Mouse (Mus musculus): ENCODE measurements at regions not wholly inside any gene's neighbourhood (a gene's known extent, or its start where the extent isn't known, plus 50 kb on each side); places are given as distances from the start of the nearest gene placed in this dataset.

- no peak for DNase-seq (ENCODE audit: low read depth, low spot score)
- H3K27me3 ChIP-seq (ENCODE audit: control insufficient read depth in 1 of 2, insufficient read depth in 2 of 2, low read length in 2 of 2): no peaks in the 10 kb centered on the region
- H3K4me3 ChIP-seq (ENCODE audit: control insufficient read depth in 1 of 2, insufficient read depth in 1 of 2, low read depth in 2 of 2, low read length in 2 of 2): no peak overlapping the region
- no peak overlapping the region for H3K27ac ChIP-seq (ENCODE audit: control insufficient read depth, low read depth, low read length)
- TF ChIP-seq E2F4 (IDR thresholded peaks at IDR 0.05; ENCODE audit: borderline replicate concordance, low read depth, low read length) (no peak), EP300 (IDR thresholded peaks at IDR 0.05; ENCODE audit: low read depth in 1 of 2, low read length in 2 of 2) (no peak), RAD21 (IDR thresholded peaks at IDR 0.05; ENCODE audit: low read depth, low read length) (no peak), ZKSCAN1 (IDR thresholded peaks at IDR 0.05; ENCODE audit: low read depth, low read length) (no peak), GABPA (IDR thresholded peaks at IDR 0.05; ENCODE audit: low read depth, low read length) (no peak), SMC3 (IDR thresholded peaks at IDR 0.05; ENCODE audit: low read depth, low read length) (no peak), KAT2A (conservative IDR thresholded peaks at IDR 0.05; ENCODE audit: low read depth, low read length) (no peak), ZNF384 (IDR thresholded peaks at IDR 0.05; ENCODE audit: low read depth, low read length) (no peak), MAX (IDR thresholded peaks at IDR 0.05; ENCODE audit: low read length) (no peak)
- no peaks in the 10 kb centered on the region for H3K36me3 ChIP-seq (ENCODE audit: control insufficient read depth in 1 of 2, insufficient read depth in 2 of 2, low read length in 2 of 2)
- no peak overlapping the region for H3K9ac ChIP-seq (ENCODE audit: control insufficient read depth, low read depth, low read length, poor library complexity, severe bottlenecking)
- H3K9me3 ChIP-seq (replicated peaks; ENCODE audit: insufficient read depth, low read length): no peaks in the 10 kb centered on the region
- H3K4me1 ChIP-seq (ENCODE audit: control insufficient read depth in 1 of 2, insufficient read depth in 2 of 2, low read length in 2 of 2): no peaks in the 10 kb centered on the region
- no peaks in the 10 kb centered on the region for H3K79me2 ChIP-seq (ENCODE audit: control insufficient read depth, insufficient read depth, low read length, poor library complexity)
Measured at GRCm38 (mm10) chr9:111993844-111994243, 241.9 kb downstream of the Arpp21 start.

- no peak for TF ChIP-seq RCOR1 (IDR thresholded peaks at IDR 0.05; ENCODE audit: low read depth, low read length)
- no peak for TF ChIP-seq CTCF (IDR thresholded peaks at IDR 0.05 in 2 of 3, conservative IDR thresholded peaks at IDR 0.05 in 1 of 3; ENCODE audit: control insufficient read depth in 1 of 3, insufficient read depth in 1 of 3, low read depth in 2 of 3, low read length in 3 of 3, poor library complexity in 1 of 3, severe bottlenecking in 1 of 3)
- TF ChIP-seq KAT2A (conservative IDR thresholded peaks at IDR 0.05; ENCODE audit: low read depth, low read length): no peak
- TF ChIP-seq MEF2A (IDR thresholded peaks at IDR 0.05; ENCODE audit: extremely low read depth, insufficient replicate concordance, low read depth, low read length, poor library complexity, severe bottlenecking): no peak
- Histone ChIP-seq H3K27ac (ENCODE audit: control insufficient read depth, low read depth, low read length) (no peak overlapping the region), H3K9ac (ENCODE audit: control insufficient read depth, low read depth, low read length, poor library complexity, severe bottlenecking) (no peak overlapping the region), H3K79me2 (ENCODE audit: control insufficient read depth, insufficient read depth, low read length, poor library complexity) (no peaks in the 10 kb centered on the region), H3K9me3 (replicated peaks; ENCODE audit: insufficient read depth, low read length) (no peaks in the 10 kb centered on the region), H3K4me1 (ENCODE audit: control insufficient read depth in 1 of 2, insufficient read depth in 2 of 2, low read length in 2 of 2) (no peaks in the 10 kb centered on the region), H3K36me3 (ENCODE audit: control insufficient read depth in 1 of 2, insufficient read depth in 2 of 2, low read length in 2 of 2) (no peaks in the 10 kb centered on the region), H3K4me3 (ENCODE audit: control insufficient read depth in 1 of 2, insufficient read depth in 1 of 2, low read depth in 2 of 2, low read length in 2 of 2) (no peak overlapping the region), H3K27me3 (ENCODE audit: control insufficient read depth in 1 of 2, insufficient read depth in 2 of 2, low read length in 2 of 2) (no peaks in the 10 kb centered on the region)
- peak; percentile 11 for DNase-seq (ENCODE audit: low read depth, low spot score)
Measured at GRCm38 (mm10) chr9:111990060-111990459, 245.7 kb downstream of the Arpp21 start.

GRCm38 (mm10) chr9:111963405-111964037, 272.2 kb downstream of the Arpp21 start:
- TF ChIP-seq ZC3H11A (IDR thresholded peaks at IDR 0.05; ENCODE audit: low read depth, low read length) (no peak), CHD1 (IDR thresholded peaks at IDR 0.05; ENCODE audit: low read depth, low read length) (no peak), TBP (IDR thresholded peaks at IDR 0.05; ENCODE audit: low read depth, low read length) (no peak), CHD2 (IDR thresholded peaks at IDR 0.05; ENCODE audit: low read length) (no peak), EP300 (IDR thresholded peaks at IDR 0.05; ENCODE audit: low read depth in 1 of 2, low read length in 2 of 2) (no peak), HCFC1 (IDR thresholded peaks at IDR 0.05; ENCODE audit: low read depth, low read length) (no peak), E2F4 (IDR thresholded peaks at IDR 0.05; ENCODE audit: borderline replicate concordance, low read depth, low read length) (no peak), RCOR1 (IDR thresholded peaks at IDR 0.05; ENCODE audit: low read depth, low read length) (no peak), MYC (IDR thresholded peaks at IDR 0.05; ENCODE audit: low read depth, low read length) (no peak), MYB (IDR thresholded peaks at IDR 0.05; ENCODE audit: low read depth, low read length) (no peak), UBTF (IDR thresholded peaks at IDR 0.05; ENCODE audit: borderline replicate concordance, insufficient read depth, low read depth, low read length) (no peak), ZNF384 (IDR thresholded peaks at IDR 0.05; ENCODE audit: low read depth, low read length) (no peak), NELFE (IDR thresholded peaks at IDR 0.05; ENCODE audit: low read depth, low read length) (no peak), SMC3 (IDR thresholded peaks at IDR 0.05; ENCODE audit: low read depth, low read length) (no peak)
- Histone ChIP-seq H3K79me2 (ENCODE audit: control insufficient read depth, insufficient read depth, low read length, poor library complexity) (no peaks in the 10 kb centered on the region), H3K9ac (ENCODE audit: control insufficient read depth, low read depth, low read length, poor library complexity, severe bottlenecking) (no peak overlapping the region), H3K4me3 (ENCODE audit: control insufficient read depth in 1 of 2, insufficient read depth in 1 of 2, low read depth in 2 of 2, low read length in 2 of 2) (no peak overlapping the region), H3K27me3 (ENCODE audit: control insufficient read depth in 1 of 2, insufficient read depth in 2 of 2, low read length in 2 of 2) (no peaks in the 10 kb centered on the region), H3K4me1 (ENCODE audit: control insufficient read depth in 1 of 2, insufficient read depth in 2 of 2, low read length in 2 of 2) (no peaks in the 10 kb centered on the region), H3K36me3 (ENCODE audit: control insufficient read depth in 1 of 2, insufficient read depth in 2 of 2, low read length in 2 of 2) (no peaks in the 10 kb centered on the region), H3K9me3 (replicated peaks; ENCODE audit: insufficient read depth, low read length) (no peaks in the 10 kb centered on the region), H3K27ac (ENCODE audit: control insufficient read depth, low read depth, low read length) (no peak overlapping the region)
- no peak for DNase-seq (ENCODE audit: low read depth, low spot score)

All from MEL (cell line).